Mouse (Mus musculus) spleen, adult 2 months (tissue): ENCODE data around the gene Lrrc8d. TPM values are rescaled to one million over a fixed set of nuclear protein-coding genes. Genes with fewer than 3 reads are reported as not detected.

ENCODE experiments used
- DNase-seq, 2 experiments: peaks; one replicate each; pipeline versions ENCODE4 v3.0.0 to v3.0.0-alpha.2; 2012 to 2021; ENCODE audit warnings: low spot score in 2 of 2, low read depth in 1 of 2
- H3K27ac ChIP-seq: fragments of 200-500 bp; 2 replicates; pipeline ENCODE4 v1.5.1; 2012; ENCODE audit warnings: low read length, inconsistent platforms; ENCODE audit not compliant: insufficient read depth
- H3K27me3 ChIP-seq: fragments of 200-500 bp; 2 replicates; pipeline ENCODE4 v1.6.1; 2012; ENCODE audit warnings: mild to moderate bottlenecking, moderate library complexity, low read length, inconsistent platforms; ENCODE audit not compliant: control insufficient read depth, insufficient read depth
- H3K36me3 ChIP-seq: fragments of 200-500 bp; 2 replicates; pipeline ENCODE4 v1.6.1; 2012; ENCODE audit warnings: mild to moderate bottlenecking, low read length, inconsistent platforms; ENCODE audit not compliant: control insufficient read depth, insufficient read depth
- H3K4me1 ChIP-seq: fragments of 200-500 bp; 2 replicates; pipeline ENCODE4 v1.6.1; 2011; ENCODE audit warnings: inconsistent platforms; ENCODE audit not compliant: control insufficient read depth, insufficient read depth, insufficient read length
- H3K4me3 ChIP-seq: fragments of 200-500 bp; 2 replicates; pipeline ENCODE4 v1.5.1; 2011; ENCODE audit warnings: mild to moderate bottlenecking, inconsistent platforms; ENCODE audit not compliant: insufficient read depth, insufficient read length; ENCODE audit errors: extremely low read depth
- CTCF ChIP-seq: fragments of 200-500 bp; IDR thresholded peaks from 2 replicates; pipeline ENCODE4 v1.5.1; 2011; ENCODE audit warnings: mild to moderate bottlenecking, inconsistent platforms; ENCODE audit not compliant: insufficient read depth, insufficient read length, insufficient replicate concordance; ENCODE audit errors: extremely low read depth
- POLR2A ChIP-seq: fragments of 200-500 bp; IDR thresholded peaks from 2 replicates; pipeline ENCODE4 v1.6.1; 2011; ENCODE audit warnings: low read depth, low read length, inconsistent platforms
- WGBS: fragments of 180-500 bp; shearing (Covaris S2); methylation state at CpG from one replicate; pipeline ENCODE4 v1.1.7; 2018; 5-methylcytosine and 5-hydroxymethylcytosine counted together
- polyA plus RNA-seq: library from polyadenylated mRNA; depleted of rRNA; stranded (reverse); fragments of >200 nt; gene quantifications from 2 replicates; pipeline ENCODE4 v1.2.3, GENCODE M21; 2012

Lrrc8d gene
- polyA plus RNA-seq, 1 experiment = 5.2 TPM

DNA sequence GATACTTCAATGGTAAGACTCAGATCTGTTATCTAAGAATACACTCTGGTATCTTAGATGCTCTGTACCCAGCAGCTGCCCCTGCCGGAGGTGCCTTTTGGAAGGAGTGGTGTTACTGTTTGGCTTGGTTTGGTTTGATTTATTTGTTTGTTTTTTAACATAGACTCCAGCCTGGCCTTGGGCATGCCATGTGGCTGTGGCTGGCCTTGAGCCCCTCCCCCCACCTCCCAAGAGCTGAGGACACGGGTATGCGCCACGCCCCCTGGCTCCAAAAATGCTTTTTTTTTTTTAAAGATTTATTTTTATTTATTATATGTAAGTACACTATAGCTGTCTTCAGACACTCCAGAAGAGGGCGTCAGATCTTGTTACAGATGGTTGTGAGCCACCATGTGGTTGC is 65.6 kb downstream of the Lrrc8d start:
- no peak for DNase-seq
- TF ChIP-seq CTCF (no peak), POLR2A (no peak)
- 98% methylated on average over 5 of the region's 5 CpGs for WGBS
- Histone ChIP-seq H3K36me3 (no peaks in the 10 kb centered on the region; the same call in 1 of the 2 replicates), H3K27ac (no peak overlapping the region), H3K4me1 (no peaks in the 10 kb centered on the region), H3K4me3 (no peak overlapping the region), H3K27me3 (no peaks in the 10 kb centered on the region)

- Histone ChIP-seq H3K4me3 (no peak overlapping the region), H3K36me3 (no peaks in the 10 kb centered on the region), H3K4me1 (no peaks in the 10 kb centered on the region), H3K27ac (no peak overlapping the region), H3K27me3 (no peaks in the 10 kb centered on the region)
- 88% methylated on average over 5 of the region's 5 CpGs for WGBS
- no peak for DNase-seq
- TF ChIP-seq POLR2A (no peak), CTCF (no peak)
These were observed 76.6 kb downstream of the Lrrc8d start for GRCm38 (mm10) chr5:105776368-105776767.

DNA sequence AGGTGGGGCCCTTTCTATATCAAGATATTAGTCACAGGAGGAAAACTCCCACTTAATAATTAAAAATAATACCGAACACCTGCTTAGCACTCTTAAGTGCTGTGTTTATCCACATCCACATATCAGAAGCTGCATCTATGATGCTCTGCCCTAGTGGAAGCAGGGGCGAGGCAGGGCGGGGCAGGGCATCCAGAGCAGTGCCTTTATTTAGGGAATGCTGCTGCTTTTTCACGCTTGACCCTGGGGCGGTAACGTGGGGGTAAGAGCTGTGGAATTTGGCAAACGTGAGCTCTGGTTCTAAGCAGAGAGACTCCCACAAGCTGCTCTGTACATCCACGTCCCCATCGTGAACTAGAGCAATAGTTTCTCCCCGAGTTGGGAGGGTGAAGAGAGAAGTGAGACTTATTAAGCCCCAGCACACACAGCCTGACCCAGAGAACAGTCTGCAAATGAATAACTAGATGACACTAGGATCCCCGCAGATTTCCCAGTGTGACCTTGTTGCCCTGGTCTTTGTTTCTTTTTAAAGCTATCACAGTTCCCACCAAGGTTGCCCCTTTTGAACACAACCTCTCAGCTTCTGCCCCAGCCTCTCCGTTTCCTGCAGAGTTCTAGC is 77.3 kb downstream of the Lrrc8d start:
- 86% methylated on average over 12 of the region's 12 CpGs for WGBS
- H3K36me3 ChIP-seq = no peaks in the 10 kb centered on the region

GRCm38 (mm10) chr5:105777645-105778044 is 77.9 kb downstream of the Lrrc8d start:
- no peak for DNase-seq
- TF ChIP-seq CTCF (no peak), POLR2A (no peak)
- Histone ChIP-seq H3K4me3 (no peak overlapping the region), H3K36me3 (no peaks in the 10 kb centered on the region), H3K27me3 (no peaks in the 10 kb centered on the region), H3K27ac (no peak overlapping the region), H3K4me1 (no peaks in the 10 kb centered on the region)
- WGBS = 85% methylated on average over 8 of the region's 8 CpGs

More for the DNA sequence above, 77.3 kb downstream of the Lrrc8d start:
- Histone ChIP-seq H3K27me3 (no peaks in the 10 kb centered on the region), H3K4me1 (no peaks in the 10 kb centered on the region), H3K4me3 (no peak overlapping the region), H3K27ac (no peak overlapping the region)
- TF ChIP-seq CTCF = no peak
- no peak for TF ChIP-seq POLR2A
- DNase-seq = no peak

DNA sequence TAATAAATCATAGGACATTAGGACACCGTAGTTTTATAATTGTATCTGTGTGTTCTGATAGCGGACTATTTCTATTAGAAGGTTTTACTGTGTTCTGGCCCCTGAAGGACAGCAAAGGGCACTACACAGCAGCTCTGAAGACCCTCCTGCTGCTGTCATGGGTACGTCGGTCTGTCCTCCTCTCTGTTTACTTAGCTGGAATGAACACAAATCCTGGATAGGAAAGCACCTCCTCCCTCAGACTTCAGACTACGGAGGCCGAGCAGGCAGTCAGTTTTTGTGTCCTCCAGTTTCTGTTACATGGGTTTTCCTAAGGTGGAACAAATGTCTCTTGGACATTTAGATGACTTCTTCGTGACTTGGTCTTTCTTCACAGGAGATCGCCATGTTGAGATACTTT is 78.4 kb downstream of the Lrrc8d start:
- 95% methylated on average over 8 of the region's 8 CpGs for WGBS
- H3K36me3 ChIP-seq = no peaks in the 10 kb centered on the region
- H3K27me3 ChIP-seq = no peaks in the 10 kb centered on the region
- H3K27ac ChIP-seq = no peak overlapping the region
- TF ChIP-seq CTCF (no peak), POLR2A (no peak)
- no peak overlapping the region for H3K4me3 ChIP-seq
- H3K4me1 ChIP-seq = no peaks in the 10 kb centered on the region
- DNase-seq = no peak

DNA sequence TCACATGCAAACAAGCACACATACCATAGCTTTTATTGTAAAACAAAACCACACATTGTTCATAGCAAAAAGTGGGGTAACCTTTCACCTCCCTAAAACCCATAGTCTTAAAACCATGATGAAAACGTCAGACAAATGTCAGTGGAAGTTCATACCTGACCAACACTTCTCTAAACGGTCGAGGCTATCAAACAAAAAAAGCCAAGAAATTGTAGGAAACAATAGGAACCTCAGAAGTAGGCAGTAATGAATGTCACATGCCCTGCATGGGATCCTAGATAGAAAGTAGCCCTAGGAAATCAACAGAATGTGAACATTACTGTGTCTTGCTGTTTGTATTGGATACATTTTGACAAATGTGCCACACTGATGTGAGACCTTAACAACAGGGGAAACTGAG is 79.0 kb downstream of the Lrrc8d start:
- Histone ChIP-seq H3K4me3 (no peak overlapping the region), H3K4me1 (no peaks in the 10 kb centered on the region), H3K27ac (no peak overlapping the region), H3K36me3 (no peaks in the 10 kb centered on the region), H3K27me3 (no peaks in the 10 kb centered on the region)
- 62% methylated on average over 3 of the region's 3 CpGs for WGBS
- no peak for DNase-seq
- no peak for TF ChIP-seq POLR2A
- no peak for TF ChIP-seq CTCF

- H3K36me3 ChIP-seq = no peaks in the 10 kb centered on the region
- H3K27me3 ChIP-seq = no peaks in the 10 kb centered on the region
- H3K27ac ChIP-seq = no peak overlapping the region
- no peaks in the 10 kb centered on the region for H3K4me1 ChIP-seq
- DNase-seq = no peak
- H3K4me3 ChIP-seq = no peak overlapping the region
- 88% methylated on average over 5 of the region's 5 CpGs for WGBS
- TF ChIP-seq POLR2A (no peak), CTCF (no peak)
These were observed 79.6 kb downstream of the Lrrc8d start for GRCm38 (mm10) chr5:105779331-105779730.
